Mouse (Mus musculus): Measurements from ENCODE around the gene Arfgap3. TPM values are rescaled to one million over a fixed set of nuclear protein-coding genes. Genes with fewer than 3 reads are reported as not detected.

The Arfgap3 gene
- polyA plus RNA-seq, 2 experiments, result 51.4 to 54.8 TPM

DNA sequence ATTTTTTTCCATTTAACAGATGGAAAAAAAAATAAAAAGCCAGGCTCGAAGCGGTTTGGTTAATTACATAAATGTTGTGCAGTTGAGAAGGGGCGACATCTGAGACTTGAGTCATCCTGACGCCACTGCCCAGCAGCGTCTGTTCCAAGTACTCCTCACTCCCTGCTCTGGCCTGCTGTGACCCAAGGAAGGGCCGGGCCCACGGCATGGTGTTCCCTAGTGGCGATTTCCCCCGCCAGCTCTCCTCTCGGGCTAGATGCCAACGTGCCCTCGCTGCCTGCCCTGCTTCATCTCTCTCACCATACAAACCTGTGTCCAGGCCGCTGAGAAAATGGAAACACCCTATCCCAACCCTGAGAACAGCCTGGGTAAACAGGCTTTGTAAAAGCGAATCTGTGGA is 98.0 kb downstream of the Arfgap3 start:
- Histone ChIP-seq H3K9ac (ENCODE audit: low read depth, low read length, severe bottlenecking) (no peak overlapping the region), H3K9me3 (ENCODE audit: control insufficient read depth, low read length) (no peaks in the 10 kb centered on the region; the same call in 1 of the 2 replicates), H3K27ac (replicated peaks; ENCODE audit: low read depth, low read length) (no peak overlapping the region), H3K27me3 (ENCODE audit: control insufficient read depth, insufficient read depth, low read length) (peaks cover 32% of the 10 kb centered on the region), H3K4me1 (ENCODE audit: control insufficient read depth, insufficient read depth, low read length) (peaks cover 4% of the 10 kb centered on the region), H3K36me3 (ENCODE audit: control insufficient read depth, insufficient read depth, low read length) (no peaks in the 10 kb centered on the region), H3K4me3 (replicated peaks; ENCODE audit: low read length) (peak overlapping the region; percentile 50), H3K4me2 (replicated peaks; ENCODE audit: low read depth, low read length, severe bottlenecking) (no peak overlapping the region)
- TF ChIP-seq POLR2A (IDR thresholded peaks at IDR 0.05; ENCODE audit: borderline replicate concordance, extremely low read depth, insufficient read depth, insufficient read length), result no peak
- WGBS, result 62% methylated on average over 14 of the region's 14 CpGs
- ATAC-seq (ENCODE audit: low FRiP score, low read depth) (no peak), DNase-seq (ENCODE audit: low spot score) (peak; percentile 2)

- no peaks in the 10 kb centered on the region; the same call in 1 of the 2 replicates for H3K9me3 ChIP-seq (ENCODE audit: control insufficient read depth, low read length)
- DNase-seq (ENCODE audit: low spot score) (peak; percentile 6), ATAC-seq (ENCODE audit: low FRiP score, low read depth) (no peak)
- H3K4me2 ChIP-seq (replicated peaks; ENCODE audit: low read depth, low read length, severe bottlenecking), result peak within 1 kb of the TSS; percentile 92
- H3K9ac ChIP-seq (ENCODE audit: low read depth, low read length, severe bottlenecking), result peak within 1 kb of the TSS; percentile 53
- peaks cover 4% of the 10 kb centered on the region for H3K4me1 ChIP-seq (ENCODE audit: control insufficient read depth, insufficient read depth, low read length)
- no peak for TF ChIP-seq POLR2A (IDR thresholded peaks at IDR 0.05; ENCODE audit: borderline replicate concordance, extremely low read depth, insufficient read depth, insufficient read length)
- peaks cover 32% of the 10 kb centered on the region for H3K27me3 ChIP-seq (ENCODE audit: control insufficient read depth, insufficient read depth, low read length)
- peak within 1 kb of the TSS; percentile 50 for H3K4me3 ChIP-seq (replicated peaks; ENCODE audit: low read length)
- 1% methylated on average over 47 of the region's 66 CpGs for WGBS
- no peak within 1 kb of the TSS for H3K27ac ChIP-seq (replicated peaks; ENCODE audit: low read depth, low read length)
- no peaks in the 10 kb centered on the region for H3K36me3 ChIP-seq (ENCODE audit: control insufficient read depth, insufficient read depth, low read length)
Observed at GRCm38 (mm10) chr15:83251176-83252004, 98.7 kb downstream of the Arfgap3 start, which contains the start of gene A4galt. A4galt (minus strand) TSS chr15:83251774.

GRCm38 (mm10) chr15:83250651-83251175 is 99.3 kb downstream of the Arfgap3 start:
- Histone ChIP-seq H3K9ac (ENCODE audit: low read depth, low read length, severe bottlenecking) (peak overlapping the region; percentile 53), H3K4me2 (replicated peaks; ENCODE audit: low read depth, low read length, severe bottlenecking) (peak overlapping the region; percentile 92), H3K4me1 (ENCODE audit: control insufficient read depth, insufficient read depth, low read length) (peaks cover 4% of the 10 kb centered on the region), H3K27ac (replicated peaks; ENCODE audit: low read depth, low read length) (no peak overlapping the region), H3K36me3 (ENCODE audit: control insufficient read depth, insufficient read depth, low read length) (no peaks in the 10 kb centered on the region), H3K4me3 (replicated peaks; ENCODE audit: low read length) (peak overlapping the region; percentile 50), H3K27me3 (ENCODE audit: control insufficient read depth, insufficient read depth, low read length) (peaks cover 32% of the 10 kb centered on the region), H3K9me3 (ENCODE audit: control insufficient read depth, low read length) (no peaks in the 10 kb centered on the region; the same call in 1 of the 2 replicates)
- TF ChIP-seq POLR2A (IDR thresholded peaks at IDR 0.05; ENCODE audit: borderline replicate concordance, extremely low read depth, insufficient read depth, insufficient read length), result no peak
- ATAC-seq (ENCODE audit: low FRiP score, low read depth) (no peak), DNase-seq (ENCODE audit: low spot score) (no peak)
- WGBS, result 4% methylated on average over 19 of the region's 20 CpGs

Other genes with a start within 250 kb of the Arfgap3 start
- gene Rrp7a, start 227.4 kb downstream of the Arfgap3 start, polyA plus RNA-seq (2012; rRNA removed), result 82.1 and 92.1 TPM in 2 replicates
- gene Rrp7a, start 227.4 kb downstream of the Arfgap3 start, polyA plus RNA-seq (2014; fragmentation: Nextera tagmentation; extraction: Ambion mirVana), result 60.9 and 61.7 TPM in 2 replicates
- 88.2 and 94.3 TPM in 2 replicates for gene Poldip3, start 200.9 kb downstream of the Arfgap3 start, polyA plus RNA-seq (2012; rRNA removed)
- 150 and 154 TPM in 2 replicates for gene Poldip3, start 200.9 kb downstream of the Arfgap3 start, polyA plus RNA-seq (2014; fragmentation: Nextera tagmentation; extraction: Ambion mirVana)
- 73.3 and 79.9 TPM in 2 replicates for gene Cyb5r3, start 177.7 kb downstream of the Arfgap3 start, polyA plus RNA-seq (2012; rRNA removed)
- 135 and 136 TPM in 2 replicates for gene Cyb5r3, start 177.7 kb downstream of the Arfgap3 start, polyA plus RNA-seq (2014; fragmentation: Nextera tagmentation; extraction: Ambion mirVana)
- gene A4galt, start 98.5 kb downstream of the Arfgap3 start, polyA plus RNA-seq (2012; rRNA removed), result 2.9 and 3.5 TPM in 2 replicates
- gene A4galt, start 98.5 kb downstream of the Arfgap3 start, polyA plus RNA-seq (2014; fragmentation: Nextera tagmentation; extraction: Ambion mirVana), result 1.4 and 2.7 TPM in 2 replicates
- gene Pacsin2, start 114.4 kb upstream of the Arfgap3 start, polyA plus RNA-seq (2012; rRNA removed), result 51.7 and 58.4 TPM in 2 replicates
- 41.6 and 43.3 TPM in 2 replicates for gene Pacsin2, start 114.4 kb upstream of the Arfgap3 start, polyA plus RNA-seq (2014; fragmentation: Nextera tagmentation; extraction: Ambion mirVana)
- 13.0 and 14.1 TPM in 2 replicates for gene Ttll1, start 160.6 kb upstream of the Arfgap3 start, polyA plus RNA-seq (2012; rRNA removed)
- 9.0 and 10.1 TPM in 2 replicates for gene Ttll1, start 160.6 kb upstream of the Arfgap3 start, polyA plus RNA-seq (2014; fragmentation: Nextera tagmentation; extraction: Ambion mirVana)
- 4.2 and 5.7 TPM in 2 replicates for gene Bik, start 176.6 kb upstream of the Arfgap3 start, polyA plus RNA-seq (2012; rRNA removed)
- 5.0 and 5.4 TPM in 2 replicates for gene Bik, start 176.6 kb upstream of the Arfgap3 start, polyA plus RNA-seq (2014; fragmentation: Nextera tagmentation; extraction: Ambion mirVana)
- gene Tspo, start 213.3 kb upstream of the Arfgap3 start, polyA plus RNA-seq (2012; rRNA removed), result 29.4 and 41.6 TPM in 2 replicates
- gene Tspo, start 213.3 kb upstream of the Arfgap3 start, polyA plus RNA-seq (2014; fragmentation: Nextera tagmentation; extraction: Ambion mirVana), result 54.4 and 57.7 TPM in 2 replicates
- 32.9 and 41.2 TPM in 2 replicates for gene Mcat, start 213.5 kb upstream of the Arfgap3 start, polyA plus RNA-seq (2012; rRNA removed)
- gene Mcat, start 213.5 kb upstream of the Arfgap3 start, polyA plus RNA-seq (2014; fragmentation: Nextera tagmentation; extraction: Ambion mirVana), result 42.7 and 43.2 TPM in 2 replicates
- 35.1 and 46.2 TPM in 2 replicates for gene Ttll12, start 244.9 kb upstream of the Arfgap3 start, polyA plus RNA-seq (2012; rRNA removed)
- 35.6 and 37.8 TPM in 2 replicates for gene Ttll12, start 244.9 kb upstream of the Arfgap3 start, polyA plus RNA-seq (2014; fragmentation: Nextera tagmentation; extraction: Ambion mirVana)

Measured in limb, embryonic 14.5 days (tissue).